Mouse (Mus musculus) cerebellum, adult 2 months (tissue): ENCODE results near the gene 4930535I16Rik. TPM values are rescaled to one million over a fixed set of nuclear protein-coding genes. Genes with fewer than 3 reads are reported as not detected.

Experiments used
- DNase-seq, 2 experiments: peaks; one replicate each; pipeline ENCODE4 v3.0.0; 2021
- H3K27ac ChIP-seq: fragments of 200-500 bp; 2 replicates; pipeline ENCODE4 v1.5.1; 2012; ENCODE audit warnings: low read length, control low read depth, inconsistent platforms; ENCODE audit not compliant: insufficient read depth
- H3K27me3 ChIP-seq: fragments of 200-500 bp; 2 replicates; pipeline ENCODE4 v1.6.1; 2012; ENCODE audit warnings: inconsistent platforms, mild to moderate bottlenecking, low read length, moderate library complexity; ENCODE audit not compliant: control insufficient read depth, insufficient read depth
- H3K4me1 ChIP-seq: fragments of 200-500 bp; 2 replicates; pipeline ENCODE4 v1.6.1; 2011; ENCODE audit warnings: low read length; ENCODE audit not compliant: control insufficient read depth, insufficient read depth
- H3K4me3 ChIP-seq: fragments of 200-500 bp; replicated peaks from 2 replicates; pipeline ENCODE3; 2011; ENCODE audit warnings: mild to moderate bottlenecking, low read depth, low read length, control low read depth; ENCODE audit not compliant: insufficient read depth
- CTCF ChIP-seq: fragments of 200-500 bp; IDR thresholded peaks from 2 replicates; pipeline ENCODE4 v1.5.1; 2011; ENCODE audit warnings: low read depth, mild to moderate bottlenecking, control low read depth, low read length, moderate library complexity, borderline replicate concordance; ENCODE audit not compliant: insufficient read depth
- POLR2A ChIP-seq: fragments of 200-500 bp; IDR thresholded peaks from 2 replicates; pipeline ENCODE4 v1.6.1; 2011; ENCODE audit warnings: low read length, control low read depth, borderline replicate concordance; ENCODE audit not compliant: insufficient read depth
- WGBS: fragments of 180-500 bp; shearing (Covaris S2); methylation state at CpG from one replicate; pipeline ENCODE4 v1.1.7; 2018; 5-methylcytosine and 5-hydroxymethylcytosine counted together
- polyA plus RNA-seq: library from polyadenylated mRNA; depleted of rRNA; stranded (reverse); fragments of >200 nt; gene quantifications from 2 replicates; pipeline ENCODE4 v1.2.3, GENCODE M21; 2012

Gene 4930535I16Rik
- polyA plus RNA-seq, 1 experiment: not detected

GRCm38 (mm10) chr4:123921055-123921565 is 3.3 kb upstream of the 4930535I16Rik start:
- Histone ChIP-seq H3K27me3 (no peaks in the 10 kb centered on the region), H3K27ac (no peak overlapping the region), H3K4me3 (no peak overlapping the region), H3K4me1 (peaks cover 6% of the 10 kb centered on the region)
- no peak for TF ChIP-seq POLR2A
- TF ChIP-seq CTCF: no peak
- 88% methylated on average over 4 of the region's 4 CpGs for WGBS
- no peak for DNase-seq

GRCm38 (mm10) chr4:123918851-123919250 is 1.0 kb upstream of the 4930535I16Rik start:
- DNase-seq: peak in 1 of 2 experiments; percentile 20
- Histone ChIP-seq H3K27ac (no peak overlapping the region), H3K27me3 (no peaks in the 10 kb centered on the region), H3K4me3 (peak overlapping the region; percentile 30), H3K4me1 (peaks cover 6% of the 10 kb centered on the region)
- TF ChIP-seq POLR2A: no peak
- TF ChIP-seq CTCF: 0 out of 2 replicates have a peak, but pooled peaks have one; percentile 1
- WGBS: 48% methylated on average over 2 of the region's 2 CpGs

- Histone ChIP-seq H3K4me3 (peak within 1 kb of the TSS; percentile 65), H3K27me3 (no peaks in the 10 kb centered on the region), H3K27ac (peak within 1 kb of the TSS; percentile 89), H3K4me1 (peaks cover 6% of the 10 kb centered on the region)
- peak; percentile 83 for TF ChIP-seq POLR2A
- TF ChIP-seq CTCF: no peak
- 1% methylated on average over 49 of the region's 49 CpGs for WGBS
- DNase-seq: peak; percentile 100
Measured at GRCm38 (mm10) chr4:123916748-123917547, 874 bp downstream of the 4930535I16Rik start, which contains the start of gene Rragc. Gene Rragc, plus strand, starts transcription at chr4:123917446.

- WGBS: 65% methylated on average over 2 of the region's 2 CpGs
- no peak for TF ChIP-seq CTCF
- no peak for TF ChIP-seq POLR2A
- H3K27ac ChIP-seq: no peak overlapping the region
- H3K27me3 ChIP-seq: no peaks in the 10 kb centered on the region
- H3K4me1 ChIP-seq: no peaks in the 10 kb centered on the region; the same call in 1 of the 2 replicates
- DNase-seq: no peak
- H3K4me3 ChIP-seq: no peak overlapping the region
Measured at GRCm38 (mm10) chr4:123912431-123912830, 5.4 kb downstream of the 4930535I16Rik start.

GRCm38 (mm10) chr4:123911503-123911902 is 6.3 kb downstream of the 4930535I16Rik start:
- DNase-seq: no peak
- WGBS: 86% methylated on average over 4 of the region's 4 CpGs
- Histone ChIP-seq H3K4me3 (no peak overlapping the region), H3K27me3 (no peaks in the 10 kb centered on the region), H3K4me1 (no peaks in the 10 kb centered on the region; the same call in 1 of the 2 replicates), H3K27ac (no peak overlapping the region)
- no peak for TF ChIP-seq CTCF
- TF ChIP-seq POLR2A: no peak

GRCm38 (mm10) chr4:123905126-123905668 is 12.6 kb downstream of the 4930535I16Rik start:
- no peak for DNase-seq
- H3K27me3 ChIP-seq: no peaks in the 10 kb centered on the region
- peak overlapping the region; percentile 57 for H3K4me3 ChIP-seq
- TF ChIP-seq CTCF (no peak), POLR2A (no peak)
- WGBS: 1% methylated on average over 51 of the region's 53 CpGs
- no peak overlapping the region for H3K27ac ChIP-seq
- H3K4me1 ChIP-seq: no peaks in the 10 kb centered on the region; the same call in 1 of the 2 replicates

- Histone ChIP-seq H3K27ac (peak within 1 kb of the TSS; percentile 63), H3K27me3 (no peaks in the 10 kb centered on the region), H3K4me1 (no peaks in the 10 kb centered on the region; the same call in 1 of the 2 replicates), H3K4me3 (peak within 1 kb of the TSS; percentile 98)
- no peak for TF ChIP-seq CTCF
- TF ChIP-seq POLR2A: peak; percentile 69
- WGBS: under 1% methylated on average over 49 of the region's 49 CpGs
- peak; percentile 99 for DNase-seq
Measured at GRCm38 (mm10) chr4:123904333-123905125, 13.3 kb downstream of the 4930535I16Rik start, which contains the start of gene Mycbp. Gene Mycbp, plus strand, starts transcription at chr4:123904832.
